Mouse (Mus musculus) midbrain, postnatal 0 days (tissue): Measurements from ENCODE around the gene Odaph. TPM values are rescaled to one million over a fixed set of nuclear protein-coding genes. Genes with fewer than 3 reads are reported as not detected.

Source experiments
- ATAC-seq: fragments of 200-750 bp; cut with Nextera tagmentation; 2 replicates; pipeline ENCODE4 v1.8.0; 2017; ENCODE audit warnings: moderate number of reproducible peaks, mild to moderate bottlenecking, moderate TSS enrichment, moderate library complexity; ENCODE audit not compliant: low FRiP score
- DNase-seq: peaks from one replicate; pipeline ENCODE4 v3.0.0-alpha.2; 2015; ENCODE audit warnings: low spot score
- H3K27ac ChIP-seq: fragments of 300-500 bp; sonication (generic); 2 replicates; pipeline ENCODE4 v1.5.1; 2014; ENCODE audit warnings: low read depth, mild to moderate bottlenecking, low read length, mixed read lengths
- H3K27me3 ChIP-seq: fragments of 300-500 bp; sonication (generic); 2 replicates; pipeline ENCODE4 v1.6.1; 2014; ENCODE audit warnings: low read length, control low read depth, mixed read lengths; ENCODE audit not compliant: insufficient read depth
- H3K36me3 ChIP-seq: fragments of 300-500 bp; sonication (generic); 2 replicates; pipeline ENCODE4 v1.6.1; 2014; ENCODE audit warnings: low read length, control low read depth, mixed read lengths; ENCODE audit not compliant: insufficient read depth
- H3K4me1 ChIP-seq: fragments of 300-500 bp; sonication (generic); 2 replicates; pipeline ENCODE4 v1.6.1; 2014; ENCODE audit warnings: mild to moderate bottlenecking, control low read depth, antibody characterized with exemption, low read length, mixed read lengths; ENCODE audit not compliant: insufficient read depth
- H3K4me2 ChIP-seq: fragments of 300-500 bp; sonication (generic); 2 replicates; pipeline ENCODE4 v1.6.1; 2014; ENCODE audit warnings: low read depth, mild to moderate bottlenecking, low read length, mixed read lengths; ENCODE audit not compliant: poor library complexity, severe bottlenecking
- H3K4me3 ChIP-seq: fragments of 300-500 bp; sonication (generic); 2 replicates; pipeline ENCODE4 v1.5.1; 2014; ENCODE audit warnings: low read depth, mild to moderate bottlenecking, low read length, moderate library complexity
- H3K9ac ChIP-seq: fragments of 300-500 bp; sonication (generic); replicated peaks from 2 replicates; pipeline ENCODE4 v1.6.1; 2014; ENCODE audit warnings: mild to moderate bottlenecking, low read length, moderate library complexity, mixed read lengths; ENCODE audit not compliant: poor library complexity, severe bottlenecking
- H3K9me3 ChIP-seq: fragments of 300-500 bp; sonication (generic); 2 replicates; pipeline ENCODE4 v1.6.1; 2016; ENCODE audit warnings: low read length, control low read depth
- CTCF ChIP-seq: IDR thresholded peaks from 2 replicates; pipeline ENCODE4 v1.5.1; 2016; ENCODE audit warnings: antibody characterized with exemption, mild to moderate bottlenecking
- WGBS: fragments of 180-500 bp; shearing (Covaris S2); extraction: QIAGEN DNeasy Blood & Tissue Kit; methylation state at CpG from one replicate; pipeline ENCODE4 v1.1.7; 2014; 5-methylcytosine and 5-hydroxymethylcytosine counted together
- polyA plus RNA-seq: library from polyadenylated mRNA; unstranded; fragments of >200 nt; fragmentation: Nextera tagmentation; extraction: Ambion mirVana; gene quantifications from 2 replicates; pipeline ENCODE4 v1.2.1, GENCODE M21; 2015
- total RNA-seq: library from RNA; depleted of rRNA; stranded (reverse); fragments of >200 nt; gene quantifications from 2 replicates; pipeline ENCODE4 v1.2.3, GENCODE M21; 2014

Gene Odaph
- total and polyA plus RNA-seq, 2 experiments from 2014 or later, result 0.35 to 0.55 TPM

DNA sequence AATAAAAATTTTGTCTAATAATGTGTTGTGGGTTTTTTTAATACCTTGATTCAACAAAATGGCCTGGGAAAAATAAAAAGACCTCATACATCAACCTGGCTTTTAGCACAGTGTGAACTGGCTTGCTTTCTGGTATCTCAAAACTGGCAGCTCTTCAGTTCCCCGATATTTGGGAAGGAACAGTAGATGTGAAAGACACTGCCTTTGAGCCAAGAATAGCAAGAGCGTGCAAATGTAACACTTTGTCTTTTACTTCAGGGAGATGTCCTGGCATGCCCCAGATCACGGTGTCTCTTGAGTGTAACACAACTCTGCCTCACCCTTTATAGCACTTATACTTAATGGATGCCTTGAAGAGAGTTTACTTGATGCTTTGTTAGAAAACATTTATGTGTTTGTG lies 15.2 kb upstream of the Odaph start:
- no peaks in the 10 kb centered on the region for H3K36me3 ChIP-seq
- no peak overlapping the region for H3K27ac ChIP-seq
- H3K9me3 ChIP-seq, result no peaks in the 10 kb centered on the region
- ATAC-seq (no peak), DNase-seq (no peak)
- H3K4me3 ChIP-seq, result no peak overlapping the region
- no peak for TF ChIP-seq CTCF
- H3K4me2 ChIP-seq, result no peak overlapping the region
- H3K4me1 ChIP-seq, result no peaks in the 10 kb centered on the region
- no peaks in the 10 kb centered on the region for H3K27me3 ChIP-seq
- H3K9ac ChIP-seq, result no peak overlapping the region
- 89% methylated on average over 3 of the region's 3 CpGs for WGBS

DNA sequence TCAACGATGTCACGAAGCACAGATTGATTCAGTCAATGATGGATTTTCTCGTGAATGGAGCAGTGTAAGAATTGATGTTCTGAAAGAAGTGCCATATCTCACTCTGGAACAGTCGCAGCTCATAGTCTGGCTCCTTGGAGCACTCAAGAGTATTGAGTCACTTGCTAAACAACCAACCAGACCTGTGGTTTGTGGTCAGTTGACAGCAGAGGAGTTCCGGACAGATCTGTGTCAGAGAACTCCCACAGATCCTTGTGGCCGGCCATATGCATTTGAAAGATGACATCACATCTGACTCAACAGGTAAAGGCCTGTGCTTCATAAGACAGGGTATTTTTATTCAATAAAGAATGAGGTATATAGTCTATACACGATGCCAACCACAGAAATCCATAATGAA lies 13.3 kb upstream of the Odaph start:
- no peak for TF ChIP-seq CTCF
- ATAC-seq (no peak), DNase-seq (no peak)
- Histone ChIP-seq H3K9me3 (no peaks in the 10 kb centered on the region), H3K9ac (no peak overlapping the region), H3K27ac (no peak overlapping the region), H3K4me1 (no peaks in the 10 kb centered on the region), H3K4me2 (no peak overlapping the region), H3K4me3 (no peak overlapping the region), H3K27me3 (no peaks in the 10 kb centered on the region), H3K36me3 (no peaks in the 10 kb centered on the region)
- WGBS, result 93% methylated on average over 7 of the region's 7 CpGs

DNA sequence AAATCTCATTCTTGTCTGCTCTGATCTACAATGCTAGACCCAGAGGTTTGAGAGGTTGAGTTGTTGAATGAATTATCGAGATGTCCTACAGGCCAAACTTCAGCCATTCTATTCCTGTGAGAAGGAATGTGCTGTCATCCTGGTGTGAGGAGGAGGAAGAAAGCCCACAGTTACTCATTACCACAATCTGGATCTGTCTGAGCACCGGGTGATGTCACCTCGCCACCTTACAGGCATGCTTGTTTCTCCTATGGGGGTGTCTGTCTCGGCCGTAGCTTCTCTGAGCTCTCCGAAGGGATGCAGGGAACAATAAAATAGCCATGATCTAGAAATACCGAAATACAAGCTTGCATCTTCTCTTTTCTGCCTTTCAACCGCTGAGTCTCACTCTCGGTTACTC lies 11.5 kb upstream of the Odaph start:
- H3K9me3 ChIP-seq, result no peaks in the 10 kb centered on the region
- no peaks in the 10 kb centered on the region for H3K36me3 ChIP-seq
- no peak for ATAC-seq
- H3K4me1 ChIP-seq, result no peaks in the 10 kb centered on the region
- DNase-seq, result no peak
- 93% methylated on average over 9 of the region's 9 CpGs for WGBS
- no peak overlapping the region for H3K4me2 ChIP-seq
- no peak overlapping the region for H3K27ac ChIP-seq
- no peaks in the 10 kb centered on the region for H3K27me3 ChIP-seq
- no peak overlapping the region for H3K4me3 ChIP-seq
- no peak overlapping the region for H3K9ac ChIP-seq
- TF ChIP-seq CTCF, result no peak

DNA sequence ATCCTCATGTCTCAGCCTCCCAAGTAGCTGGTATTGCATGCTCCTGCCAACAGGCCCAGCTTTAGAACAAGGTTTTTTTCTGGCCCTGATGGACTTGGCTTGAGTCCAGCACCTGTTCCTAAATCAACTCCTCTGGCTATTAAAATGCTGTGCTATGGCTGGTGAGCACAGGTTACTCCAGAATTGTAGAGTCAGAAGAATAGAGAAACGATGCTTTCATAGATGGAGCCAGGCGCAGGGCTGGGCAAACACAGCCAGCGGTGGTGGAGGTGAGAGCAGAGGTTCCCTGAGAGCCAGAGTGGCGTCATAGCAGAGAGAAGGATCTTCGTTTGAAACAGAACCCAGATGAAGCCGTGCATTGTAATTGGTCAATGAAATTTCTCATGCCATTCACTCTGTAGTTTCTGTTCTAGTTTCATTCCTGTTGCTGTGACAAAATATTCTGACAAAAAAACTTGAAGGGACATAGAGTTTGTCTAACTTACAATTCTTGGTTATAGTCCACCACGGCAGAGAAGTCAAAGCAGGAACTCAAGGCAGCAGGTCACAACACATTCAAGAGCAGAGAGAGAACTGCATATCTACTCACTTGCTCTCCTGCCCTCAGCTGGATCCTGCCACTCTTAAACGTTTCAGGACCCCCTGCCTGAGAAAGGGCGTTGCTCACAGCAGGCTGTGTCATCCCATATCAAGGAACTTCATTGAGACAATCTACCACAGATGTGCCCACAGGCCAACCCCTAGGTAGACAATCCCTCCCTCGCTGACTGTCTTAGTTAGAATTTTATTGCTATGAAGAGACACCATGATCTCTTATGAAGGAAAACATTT lies 10.5 kb upstream of the Odaph start:
- no peak overlapping the region for H3K9ac ChIP-seq
- 74% methylated on average over 10 of the region's 10 CpGs for WGBS
- H3K27ac ChIP-seq, result no peak overlapping the region
- H3K4me3 ChIP-seq, result no peak overlapping the region
- H3K36me3 ChIP-seq, result no peaks in the 10 kb centered on the region
- H3K4me1 ChIP-seq, result no peaks in the 10 kb centered on the region
- no peak overlapping the region for H3K4me2 ChIP-seq
- no peaks in the 10 kb centered on the region for H3K27me3 ChIP-seq
- H3K9me3 ChIP-seq, result no peaks in the 10 kb centered on the region
- DNase-seq (no peak), ATAC-seq (no peak)
- TF ChIP-seq CTCF, result no peak

DNA sequence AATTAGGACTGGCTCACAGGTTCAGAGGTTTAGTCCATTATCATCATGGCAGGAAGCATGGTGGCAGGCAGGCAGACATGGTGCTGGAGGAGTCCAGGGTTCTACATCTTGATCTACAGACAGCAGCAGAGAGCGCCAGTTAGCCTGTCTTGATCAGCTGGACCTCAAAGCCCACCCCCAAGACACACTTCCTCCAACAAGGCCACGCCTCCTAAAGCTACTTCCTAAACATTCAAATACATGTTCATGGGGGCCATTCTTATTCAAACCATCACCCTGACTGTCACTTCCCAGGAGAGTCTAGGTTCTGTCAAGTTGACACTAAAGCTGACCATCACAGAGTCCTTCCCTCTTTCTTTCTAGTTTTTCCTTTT lies 9.9 kb upstream of the Odaph start:
- Histone ChIP-seq H3K27ac (no peak overlapping the region), H3K4me3 (no peak overlapping the region), H3K9me3 (no peaks in the 10 kb centered on the region), H3K4me1 (no peaks in the 10 kb centered on the region), H3K4me2 (no peak overlapping the region), H3K9ac (no peak overlapping the region), H3K27me3 (no peaks in the 10 kb centered on the region), H3K36me3 (no peaks in the 10 kb centered on the region)
- 85% methylated on average over 2 of the region's 2 CpGs for WGBS
- no peak for DNase-seq
- no peak for TF ChIP-seq CTCF
- no peak for ATAC-seq

DNA sequence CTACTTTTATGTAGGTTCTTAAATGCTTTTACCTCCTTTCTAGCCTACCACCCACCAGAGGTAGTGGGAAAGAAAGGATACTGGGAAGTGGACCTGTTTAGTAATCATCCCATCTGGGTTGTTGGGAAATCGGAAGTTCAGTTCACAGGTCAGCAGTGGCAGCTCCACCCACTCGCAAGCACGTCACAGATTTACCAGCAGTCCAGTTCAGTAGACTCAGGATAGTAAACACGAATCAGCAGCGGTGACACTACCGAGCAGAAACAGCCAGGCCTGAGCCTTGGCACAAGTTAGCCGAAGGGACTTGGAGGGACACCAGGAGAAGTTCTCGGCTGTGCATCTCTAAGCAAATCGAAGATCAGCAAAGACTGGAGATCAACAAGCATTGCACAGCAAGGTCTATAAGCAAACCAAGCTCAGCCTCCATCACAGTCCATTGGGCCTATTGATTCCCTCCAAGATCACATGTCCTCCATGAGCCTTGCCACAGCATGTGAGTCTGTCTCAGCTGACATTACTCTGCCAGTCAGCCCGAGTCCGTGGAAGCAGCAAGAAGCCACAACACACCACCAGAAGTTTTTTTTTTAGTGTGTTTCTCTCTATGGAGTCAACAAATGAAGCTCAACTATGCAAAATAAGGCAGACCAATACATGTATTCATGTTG lies 6.0 kb upstream of the Odaph start:
- H3K9ac ChIP-seq, result no peak overlapping the region
- TF ChIP-seq CTCF, result no peak
- no peaks in the 10 kb centered on the region for H3K9me3 ChIP-seq
- H3K4me1 ChIP-seq, result no peaks in the 10 kb centered on the region
- H3K4me2 ChIP-seq, result no peak overlapping the region
- ATAC-seq (no peak), DNase-seq (no peak)
- H3K4me3 ChIP-seq, result no peak overlapping the region
- no peaks in the 10 kb centered on the region for H3K27me3 ChIP-seq
- H3K36me3 ChIP-seq, result no peaks in the 10 kb centered on the region
- H3K27ac ChIP-seq, result no peak overlapping the region
- WGBS, result 94% methylated on average over 11 of the region's 11 CpGs
